Mouse (Mus musculus): ENCODE data around the gene Snx32. TPM values are rescaled to one million over a fixed set of nuclear protein-coding genes. Genes with fewer than 3 reads are reported as not detected.

Snx32 gene
- total RNA-seq, 2 experiments from 2014 or later: 1.7 to 4.9 TPM

Other genes starting within 250 kb of the Snx32 start
Only the 30 nearest of the 31 such genes appear.
- gene Sf3b2, start 215.1 kb downstream of the Snx32 start, total RNA-seq (2014; fragmentation: Nextera tagmentation): 177 and 181 TPM in 2 replicates
- 224 and 247 TPM in 2 replicates for gene Sf3b2, start 215.1 kb downstream of the Snx32 start, total RNA-seq (2017)
- not detected in 2 replicates for gene Gal3st3, start 212.2 kb downstream of the Snx32 start, total RNA-seq (2014; fragmentation: Nextera tagmentation)
- gene Gal3st3, start 212.2 kb downstream of the Snx32 start, total RNA-seq (2017): not detected in 2 replicates
- gene Catsper1, start 174.8 kb downstream of the Snx32 start, total RNA-seq (2014; fragmentation: Nextera tagmentation): not detected in 2 replicates
- gene Catsper1, start 174.8 kb downstream of the Snx32 start, total RNA-seq (2017): not detected in 2 replicates
- gene Cst6, start 161.0 kb downstream of the Snx32 start, total RNA-seq (2014; fragmentation: Nextera tagmentation): not detected in 2 replicates
- not detected in 2 replicates for gene Cst6, start 161.0 kb downstream of the Snx32 start, total RNA-seq (2017)
- gene Eif1ad, start 143.8 kb downstream of the Snx32 start, total RNA-seq (2014; fragmentation: Nextera tagmentation): 52.8 and 54.1 TPM in 2 replicates
- 69.4 and 72.2 TPM in 2 replicates for gene Eif1ad, start 143.8 kb downstream of the Snx32 start, total RNA-seq (2017)
- 526 and 559 TPM in 2 replicates for gene Banf1, start 143.4 kb downstream of the Snx32 start, total RNA-seq (2014; fragmentation: Nextera tagmentation)
- 84.9 and 130 TPM in 2 replicates for gene Banf1, start 143.4 kb downstream of the Snx32 start, total RNA-seq (2017)
- gene Sart1, start 121.8 kb downstream of the Snx32 start, total RNA-seq (2014; fragmentation: Nextera tagmentation): 86.2 and 138 TPM in 2 replicates
- gene Sart1, start 121.8 kb downstream of the Snx32 start, total RNA-seq (2017): 63.2 and 78.7 TPM in 2 replicates
- not detected in 2 replicates for gene Tsga10ip, start 108.0 kb downstream of the Snx32 start, total RNA-seq (2014; fragmentation: Nextera tagmentation)
- gene Tsga10ip, start 108.0 kb downstream of the Snx32 start, total RNA-seq (2017): 1.9 TPM in 1 of 2 replicates, not detected in the other
- 160 and 218 TPM in 2 replicates for gene Drap1, start 85.6 kb downstream of the Snx32 start, total RNA-seq (2014; fragmentation: Nextera tagmentation)
- gene Drap1, start 85.6 kb downstream of the Snx32 start, total RNA-seq (2017): 119 and 145 TPM in 2 replicates
- gene AI837181, start 85.4 kb downstream of the Snx32 start, total RNA-seq (2014; fragmentation: Nextera tagmentation): 30.1 and 32.7 TPM in 2 replicates
- gene AI837181, start 85.4 kb downstream of the Snx32 start, total RNA-seq (2017): 10.9 and 12.2 TPM in 2 replicates
- 0.32 TPM in 1 of 2 replicates, not detected in the other for gene Fosl1, start 63.0 kb downstream of the Snx32 start, total RNA-seq (2014; fragmentation: Nextera tagmentation)
- gene Fosl1, start 63.0 kb downstream of the Snx32 start, total RNA-seq (2017): 0.57 TPM in 1 of 2 replicates, not detected in the other
- 0.68 and 1.9 TPM in 2 replicates for gene Ccdc85b, start 52.6 kb downstream of the Snx32 start, total RNA-seq (2014; fragmentation: Nextera tagmentation)
- gene Ccdc85b, start 52.6 kb downstream of the Snx32 start, total RNA-seq (2017): 2.5 and 4.1 TPM in 2 replicates
- 33.6 and 94.2 TPM in 2 replicates for gene Fibp, start 49.9 kb downstream of the Snx32 start, total RNA-seq (2014; fragmentation: Nextera tagmentation)
- 112 and 122 TPM in 2 replicates for gene Fibp, start 49.9 kb downstream of the Snx32 start, total RNA-seq (2017)
- 1.1 TPM in 1 of 2 replicates, not detected in the other for gene Ctsw, start 42.0 kb downstream of the Snx32 start, total RNA-seq (2014; fragmentation: Nextera tagmentation)
- gene Ctsw, start 42.0 kb downstream of the Snx32 start, total RNA-seq (2017): not detected in 2 replicates
- gene Efemp2, start 36.6 kb downstream of the Snx32 start, total RNA-seq (2014; fragmentation: Nextera tagmentation): not detected in 2 replicates
- 1.6 TPM in 1 of 2 replicates, not detected in the other for gene Efemp2, start 36.6 kb downstream of the Snx32 start, total RNA-seq (2017)
- 23.9 and 39.7 TPM in 2 replicates for gene Mus81, start 22.1 kb downstream of the Snx32 start, total RNA-seq (2014; fragmentation: Nextera tagmentation)
- 9.4 and 13.5 TPM in 2 replicates for gene Mus81, start 22.1 kb downstream of the Snx32 start, total RNA-seq (2017)
- 1,243 and 1,245 TPM in 2 replicates for gene Cfl1, start 20.1 kb downstream of the Snx32 start, total RNA-seq (2014; fragmentation: Nextera tagmentation)
- gene Cfl1, start 20.1 kb downstream of the Snx32 start, total RNA-seq (2017): 1,162 and 1,185 TPM in 2 replicates
- gene 1700020D05Rik, start 6.8 kb downstream of the Snx32 start, total RNA-seq (2014; fragmentation: Nextera tagmentation): 2.8 TPM in 1 of 2 replicates, not detected in the other
- gene 1700020D05Rik, start 6.8 kb downstream of the Snx32 start, total RNA-seq (2017): not detected in 2 replicates
- gene Ovol1, start 50.1 kb upstream of the Snx32 start, total RNA-seq (2014; fragmentation: Nextera tagmentation): not detected in 2 replicates
- gene Ovol1, start 50.1 kb upstream of the Snx32 start, total RNA-seq (2017): not detected in 2 replicates
- 5.7 and 17.5 TPM in 2 replicates for gene Ap5b1, start 57.5 kb upstream of the Snx32 start, total RNA-seq (2014; fragmentation: Nextera tagmentation)
- 7.5 and 10.4 TPM in 2 replicates for gene Ap5b1, start 57.5 kb upstream of the Snx32 start, total RNA-seq (2017)
- gene Rnaseh2c, start 91.3 kb upstream of the Snx32 start, total RNA-seq (2014; fragmentation: Nextera tagmentation): 78.4 and 114 TPM in 2 replicates
- 37.7 and 140 TPM in 2 replicates for gene Rnaseh2c, start 91.3 kb upstream of the Snx32 start, total RNA-seq (2017)
- gene Kat5, start 99.7 kb upstream of the Snx32 start, total RNA-seq (2014; fragmentation: Nextera tagmentation): 27.9 and 52.2 TPM in 2 replicates
- 60.2 and 82.3 TPM in 2 replicates for gene Kat5, start 99.7 kb upstream of the Snx32 start, total RNA-seq (2017)
- gene Rela, start 126.9 kb upstream of the Snx32 start, total RNA-seq (2014; fragmentation: Nextera tagmentation): 37.1 and 46.4 TPM in 2 replicates
- 25.4 and 31.7 TPM in 2 replicates for gene Rela, start 126.9 kb upstream of the Snx32 start, total RNA-seq (2017)
- 56.8 and 65.9 TPM in 2 replicates for gene Sipa1, start 153.2 kb upstream of the Snx32 start, total RNA-seq (2014; fragmentation: Nextera tagmentation)
- 17.3 and 20.8 TPM in 2 replicates for gene Sipa1, start 153.2 kb upstream of the Snx32 start, total RNA-seq (2017)
- gene Map3k11, start 178.2 kb upstream of the Snx32 start, total RNA-seq (2014; fragmentation: Nextera tagmentation): 23.0 and 30.4 TPM in 2 replicates
- 21.9 and 22.2 TPM in 2 replicates for gene Map3k11, start 178.2 kb upstream of the Snx32 start, total RNA-seq (2017)
- gene Pcnx3, start 178.4 kb upstream of the Snx32 start, total RNA-seq (2014; fragmentation: Nextera tagmentation): 35.2 and 46.8 TPM in 2 replicates
- 12.6 and 22.7 TPM in 2 replicates for gene Pcnx3, start 178.4 kb upstream of the Snx32 start, total RNA-seq (2017)
- gene Kcnk7, start 193.8 kb upstream of the Snx32 start, total RNA-seq (2014; fragmentation: Nextera tagmentation): not detected in 2 replicates
- gene Kcnk7, start 193.8 kb upstream of the Snx32 start, total RNA-seq (2017): not detected in 2 replicates
- 23.2 and 29.5 TPM in 2 replicates for gene Ehbp1l1, start 215.8 kb upstream of the Snx32 start, total RNA-seq (2014; fragmentation: Nextera tagmentation)
- gene Ehbp1l1, start 215.8 kb upstream of the Snx32 start, total RNA-seq (2017): 30.6 and 41.6 TPM in 2 replicates
- gene Fam89b, start 219.1 kb upstream of the Snx32 start, total RNA-seq (2014; fragmentation: Nextera tagmentation): 37.4 and 41.7 TPM in 2 replicates
- gene Fam89b, start 219.1 kb upstream of the Snx32 start, total RNA-seq (2017): 20.9 and 31.8 TPM in 2 replicates
- gene Ltbp3, start 230.4 kb upstream of the Snx32 start, total RNA-seq (2014; fragmentation: Nextera tagmentation): 1.8 and 16.0 TPM in 2 replicates
- 3.7 and 3.9 TPM in 2 replicates for gene Ltbp3, start 230.4 kb upstream of the Snx32 start, total RNA-seq (2017)

Measured in granulocyte monocyte progenitor cell, adult 5-6 weeks (primary cell).